Comparison of ENCODE assay signal across 8 mouse cellular contexts in genomic region chr5:144727119-144727518, GRCm38 (mm10). TPM values are rescaled to one million over a fixed set of nuclear protein-coding genes. Genes with fewer than 3 reads are reported as not detected.
DNase-seq lines count a peak whose midpoint lies in the region; ATAC-seq lines count a peak whose summit lies in the region.

No protein-coding gene starts in this region.

- peak; percentile 65 for ATAC-seq in common myeloid progenitor, adult 5-6 weeks (replicated peaks; ENCODE audit: low read depth, poor library complexity, severe bottlenecking)
- peak; percentile 90 for ATAC-seq in megakaryocyte-erythroid progenitor cell, adult 5-6 weeks (replicated peaks; ENCODE audit: low FRiP score, low TSS enrichment, poor library complexity, severe bottlenecking)
- ATAC-seq in monocyte, adult 5-6 weeks (replicated peaks; ENCODE audit: insufficient number of reproducible peaks, low FRiP score, low TSS enrichment, poor library complexity, severe bottlenecking): no peak

- intact Hi-C loops in gastrocnemius, postnatal 36 days (cut with DNase I): no loop called here

- DNase-seq in CD8-positive naive resting alpha-beta T cell, adult 2 months (ENCODE audit: low read depth in 2 of 2, low spot score in 2 of 2): peak; percentile 12 to 34
- DNase-seq in WW6 (ENCODE audit: low read depth, low spot score): peak; percentile 40
- DNase-seq in gastrocnemius, postnatal 36 days: peak; percentile 35 to 38
- DNase-seq in layer of hippocampus, postnatal 14 days (ENCODE audit: low spot score in 2 of 2): peak; percentile 63 to 82
- peak; percentile 66 for DNase-seq in right cerebral cortex, postnatal 25 days

RNA-seq across cellular contexts. Expression of gene Tmem130, which starts 34.5 kb away (rescaled TPM):
- total RNA-seq in common myeloid progenitor, adult 5-6 weeks (2017): 0.55 TPM in 1 of 2 replicates, not detected in the other
- total RNA-seq in gastrocnemius, postnatal 36 days (2021): not detected
- total RNA-seq in layer of hippocampus, postnatal 14 days (2021): 100 to 1,000 TPM; 126 to 137 TPM
- total RNA-seq in megakaryocyte-erythroid progenitor cell, adult 5-6 weeks (2014; fragmentation: Nextera tagmentation): 0.22 and 1.2 TPM in 2 replicates
- total RNA-seq in megakaryocyte-erythroid progenitor cell, adult 5-6 weeks (2017): 0.23 and 0.75 TPM in 2 replicates
- not detected in 3 replicates for total RNA-seq in monocyte, adult 5-6 weeks (2017)

RNA-seq across cellular contexts. Expression of gene Trrap, which starts 40.4 kb away (rescaled TPM):
- 73.3 and 78.8 TPM in 2 replicates for total RNA-seq in common myeloid progenitor, adult 5-6 weeks (2017)
- 10 to 100 TPM; 24.4 to 27.2 TPM for total RNA-seq in gastrocnemius, postnatal 36 days (2021)
- 100 to 1,000 TPM; 148 to 164 TPM for total RNA-seq in layer of hippocampus, postnatal 14 days (2021)
- total RNA-seq in megakaryocyte-erythroid progenitor cell, adult 5-6 weeks (2014; fragmentation: Nextera tagmentation): 77.8 and 124 TPM in 2 replicates
- total RNA-seq in megakaryocyte-erythroid progenitor cell, adult 5-6 weeks (2017): 33.5 and 40.3 TPM in 2 replicates
- 28.5 to 57.1 TPM (median 40.8 TPM) in 3 replicates for total RNA-seq in monocyte, adult 5-6 weeks (2017)

Comparison
In these comparisons a context has a peak if more than half of its experiments do, and no peak if none do; other contexts are left out.
1. RNA of gene Tmem130, which starts 34.5 kb away (total RNA-seq): 126 to 137 TPM in layer of hippocampus, postnatal 14 days; 0.22 to 1.2 TPM in megakaryocyte-erythroid progenitor cell, adult 5-6 weeks, 0.55 TPM in common myeloid progenitor, adult 5-6 weeks, not detected in gastrocnemius, postnatal 36 days and not detected in monocyte, adult 5-6 weeks; every median in the first group is over 10 times any median in the second.
2. Peak in every context shown above with its lines, with median percentiles within 50 percentile points of each other: DNase-seq.